Mouse (Mus musculus) small intestine, adult 2 months (tissue): ENCODE data around the gene Ccdc27.

ENCODE experiments used
- CTCF ChIP-seq: fragments of 200-500 bp; IDR thresholded peaks from 2 replicates; pipeline ENCODE4 v1.5.1; 2012; ENCODE audit warnings: low read depth, mild to moderate bottlenecking, control low read depth, inconsistent platforms, low read length, moderate library complexity, mixed read lengths; ENCODE audit not compliant: insufficient replicate concordance, insufficient read length; ENCODE audit errors: extremely low read depth
- POLR2A ChIP-seq: fragments of 200-500 bp; IDR thresholded peaks from 2 replicates; pipeline ENCODE4 v1.6.1; 2012; ENCODE audit warnings: low read depth, mild to moderate bottlenecking, control low read depth, inconsistent platforms, low read length, moderate library complexity

GRCm38 (mm10) chr4:154021432-154021831 is 21.0 kb downstream of the Ccdc27 start:
- TF ChIP-seq POLR2A, result no peak
- TF ChIP-seq CTCF, result no peak
